Mouse (Mus musculus): Measurements from ENCODE around the gene Csk.

Csk gene

GRCm38 (mm10) chr9:57653283-57653682, at the start of gene Csk:
Gene Csk (minus strand): TSS chr9:57653631.
- TF ChIP-seq GATA4 (IDR thresholded peaks at IDR 0.05; ENCODE audit: insufficient replicate concordance, low read length) = no peak

GRCm38 (mm10) chr9:57698466-57699150, 45.2 kb upstream of the Csk start:
- no peak for TF ChIP-seq GATA4 (IDR thresholded peaks at IDR 0.05; ENCODE audit: insufficient replicate concordance, low read length)

GRCm38 (mm10) chr9:57697380-57697779, 43.9 kb upstream of the Csk start:
- no peak for TF ChIP-seq GATA4 (IDR thresholded peaks at IDR 0.05; ENCODE audit: insufficient replicate concordance, low read length)

- no peak for TF ChIP-seq GATA4 (IDR thresholded peaks at IDR 0.05; ENCODE audit: insufficient replicate concordance, low read length)
These were observed 43.2 kb upstream of the Csk start for GRCm38 (mm10) chr9:57696380-57697285.

DNA sequence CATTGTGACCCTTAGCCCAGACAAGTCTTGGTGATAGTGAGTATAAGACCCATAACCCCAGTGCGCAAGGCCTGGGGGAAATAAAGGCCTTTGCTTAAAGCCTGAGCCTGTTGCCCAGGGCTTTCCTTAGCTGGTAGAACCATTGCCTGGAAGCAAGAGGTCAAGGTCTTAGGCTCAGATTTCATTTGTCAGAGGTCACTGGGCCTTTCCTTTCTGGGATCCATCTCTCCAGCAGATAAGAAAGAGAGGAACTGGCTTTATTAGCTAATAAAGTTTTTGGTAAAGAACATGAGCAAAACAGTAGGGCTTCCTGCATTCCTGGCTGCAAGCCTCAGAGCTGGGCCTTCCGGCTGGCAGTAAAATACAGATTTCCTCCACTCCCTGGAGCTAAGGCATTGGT, 40.7 kb upstream of the Csk start:
- peak; percentile 83; the same call in 1 of the 2 replicates for TF ChIP-seq GATA4 (IDR thresholded peaks at IDR 0.05; ENCODE audit: insufficient replicate concordance, low read length)

GRCm38 (mm10) chr9:57688606-57689005, 35.2 kb upstream of the Csk start:
- no peak for TF ChIP-seq GATA4 (IDR thresholded peaks at IDR 0.05; ENCODE audit: insufficient replicate concordance, low read length)

DNA sequence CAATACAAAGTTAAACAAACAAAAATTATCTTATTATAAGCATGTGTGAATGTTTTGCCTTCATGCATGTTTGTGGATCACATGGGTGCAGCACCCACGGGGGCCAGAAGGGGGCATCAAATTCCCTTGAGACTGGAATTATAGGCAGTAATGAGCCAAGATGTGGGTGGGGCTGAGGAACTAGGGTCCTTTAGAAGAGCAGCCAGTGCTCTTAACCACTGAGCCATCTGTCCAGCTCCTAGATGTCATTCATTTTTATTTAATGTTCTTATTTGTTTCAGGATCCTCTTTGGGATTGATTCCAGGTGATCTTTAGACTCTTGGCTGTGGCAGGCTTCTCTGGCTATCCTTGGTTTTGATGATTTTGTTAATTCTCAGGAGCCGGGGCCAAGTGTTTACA, 34.7 kb upstream of the Csk start:
- no peak for TF ChIP-seq GATA4 (IDR thresholded peaks at IDR 0.05; ENCODE audit: insufficient replicate concordance, low read length)

DNA sequence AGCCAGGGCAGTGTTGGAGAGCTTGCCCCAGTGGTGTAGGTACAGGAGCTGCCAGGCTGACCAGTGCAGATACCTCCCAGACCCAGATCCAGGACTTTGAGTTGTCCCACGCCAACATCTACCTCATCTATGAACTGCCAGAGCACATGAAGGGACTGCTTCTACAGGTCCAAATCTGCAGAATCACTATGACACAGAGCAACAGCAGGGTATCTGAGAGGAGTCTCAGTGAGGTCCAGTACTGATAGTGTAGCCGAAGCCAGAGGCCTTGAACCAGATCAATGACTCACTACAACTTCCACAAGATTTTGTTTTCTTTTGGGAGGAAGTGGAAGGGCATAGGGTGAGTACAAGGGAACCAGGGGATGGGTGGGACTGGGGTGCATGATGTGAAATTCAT, 34.3 kb upstream of the Csk start, which contains the start of gene Cyp1a1:
Cyp1a1 (plus strand) TSS at position 178 of the 400 bp plus-strand sequence.
- TF ChIP-seq GATA4 (IDR thresholded peaks at IDR 0.05; ENCODE audit: insufficient replicate concordance, low read length) = no peak; the same call in 1 of the 2 replicates

DNA sequence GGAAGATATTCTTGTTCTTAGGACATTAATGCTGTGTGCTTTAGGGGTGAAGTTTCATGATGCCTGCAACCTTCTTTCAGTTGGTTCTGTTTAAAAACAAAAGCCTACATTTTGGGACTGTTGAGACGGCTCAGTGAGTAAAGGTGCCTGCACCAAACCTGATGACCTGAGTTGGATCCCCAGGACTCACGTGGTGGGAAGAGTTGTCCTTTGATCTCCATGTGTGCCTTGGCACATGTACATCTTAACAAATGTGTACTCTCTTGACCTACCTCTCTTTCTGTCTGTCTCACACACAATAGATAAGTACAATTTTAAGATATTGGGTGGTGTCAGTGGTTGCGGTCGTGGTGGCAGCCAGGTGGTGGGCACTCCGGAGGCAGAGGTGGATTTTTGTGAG, 32.6 kb upstream of the Csk start:
- TF ChIP-seq GATA4 (IDR thresholded peaks at IDR 0.05; ENCODE audit: insufficient replicate concordance, low read length) = no peak; the same call in 1 of the 2 replicates

GRCm38 (mm10) chr9:57683520-57683919, 30.1 kb upstream of the Csk start, which contains the start of gene Cyp1a2:
Gene Cyp1a2 (minus strand): TSS chr9:57683703.
- no peak for TF ChIP-seq GATA4 (IDR thresholded peaks at IDR 0.05; ENCODE audit: insufficient replicate concordance, low read length)

GRCm38 (mm10) chr9:57681411-57681810, 28.0 kb upstream of the Csk start:
- no peak for TF ChIP-seq GATA4 (IDR thresholded peaks at IDR 0.05; ENCODE audit: insufficient replicate concordance, low read length)

GRCm38 (mm10) chr9:57671500-57671899, 18.1 kb upstream of the Csk start:
- no peak for TF ChIP-seq GATA4 (IDR thresholded peaks at IDR 0.05; ENCODE audit: insufficient replicate concordance, low read length)

DNA sequence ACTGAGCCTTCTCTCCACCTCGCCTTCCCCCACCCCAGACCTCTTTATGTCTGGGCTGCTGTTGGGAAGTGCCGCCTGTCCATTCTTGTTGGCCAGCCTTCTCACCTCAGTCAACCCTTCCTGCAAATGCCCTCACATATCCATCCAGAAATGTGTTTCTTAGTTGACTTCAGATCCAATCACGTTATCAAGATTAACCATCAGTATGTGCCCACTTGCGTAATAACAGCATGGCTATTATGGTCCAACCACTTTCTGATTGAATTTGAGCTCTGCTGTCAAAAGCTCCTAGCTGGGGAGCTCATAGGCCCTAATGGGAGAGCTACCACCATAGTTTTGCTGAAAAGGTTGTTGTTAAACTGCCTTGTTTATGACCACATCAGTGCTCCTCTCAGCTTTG, 17.6 kb upstream of the Csk start:
- TF ChIP-seq GATA4 (IDR thresholded peaks at IDR 0.05; ENCODE audit: insufficient replicate concordance, low read length) = peak; percentile 53; the same call in 1 of the 2 replicates

GRCm38 (mm10) chr9:57669566-57669965, 16.1 kb upstream of the Csk start:
- TF ChIP-seq GATA4 (IDR thresholded peaks at IDR 0.05; ENCODE audit: insufficient replicate concordance, low read length) = no peak

DNA sequence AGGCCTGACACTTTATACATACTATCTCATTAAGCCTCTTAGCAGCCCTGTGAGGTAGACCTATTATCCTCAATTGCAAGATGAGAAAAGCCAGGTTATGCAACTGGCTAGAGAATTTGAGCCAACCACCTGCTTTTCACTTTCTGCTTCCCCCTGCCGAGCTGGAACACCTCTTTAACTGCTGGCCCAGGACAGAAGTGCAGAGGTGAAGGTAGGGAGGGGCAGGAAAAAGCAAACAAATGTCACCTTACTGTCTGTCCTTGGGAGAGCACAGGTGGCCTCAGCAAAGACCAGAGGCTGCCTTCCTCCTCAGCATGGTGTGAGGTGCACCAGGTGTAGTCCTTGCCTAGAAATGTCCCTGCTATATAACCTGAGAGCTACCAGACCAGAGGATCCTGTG, 14.8 kb upstream of the Csk start:
- TF ChIP-seq GATA4 (IDR thresholded peaks at IDR 0.05; ENCODE audit: insufficient replicate concordance, low read length) = no peak

GRCm38 (mm10) chr9:57667817-57668216, 14.4 kb upstream of the Csk start:
- TF ChIP-seq GATA4 (IDR thresholded peaks at IDR 0.05; ENCODE audit: insufficient replicate concordance, low read length) = no peak

All from liver, adult (tissue).